Mouse (Mus musculus): ENCODE measurements around the gene Ssrp1.

GRCm38 (mm10) chr2:85056711-85057110, 19.7 kb downstream of the Ssrp1 start:
- TF ChIP-seq CTCF (IDR thresholded peaks at IDR 0.05; ENCODE audit: extremely low read depth, insufficient read length, insufficient replicate concordance, low read depth, low read length) (no peak), POLR2A (IDR thresholded peaks at IDR 0.05; ENCODE audit: low read depth, low read length) (no peak)
